Mouse (Mus musculus) MEL (cell line): ENCODE measurements around the gene Mlycd.
"Not testable (repeated sequence)": the region's sequence is repeated elsewhere in the genome, so short reads cannot be mapped to it uniquely, and the experiment has no call there.

Experiments
- CHD2 ChIP-seq: IDR thresholded peaks from 2 replicates; pipeline ENCODE4 v1.6.1; 2011; ENCODE audit warnings: low read length, improper control_type of control experiment
- CTCF ChIP-seq, 3 experiments: IDR thresholded peaks in 2 of 3; conservative IDR thresholded peaks in 1 of 3; 2 replicates each; pipeline ENCODE4 v1.5.1; 2011 to 2012; ENCODE audit warnings: low read length in 3 of 3, low read depth in 2 of 3, mild to moderate bottlenecking in 2 of 3, improper control_type of control experiment in 1 of 3, inconsistent platforms in 1 of 3, mixed read lengths in 1 of 3, moderate library complexity in 1 of 3; ENCODE audit not compliant: control insufficient read depth in 1 of 3, insufficient read depth in 1 of 3, poor library complexity in 1 of 3, severe bottlenecking in 1 of 3
- EP300 ChIP-seq, 2 experiments: IDR thresholded peaks; 2 replicates each; pipeline ENCODE4 v1.6.1; 2011; ENCODE audit warnings: improper control_type of control experiment in 2 of 2, low read length in 2 of 2, low read depth in 1 of 2, mild to moderate bottlenecking in 1 of 2
- ETS1 ChIP-seq: IDR thresholded peaks from 2 replicates; pipeline ENCODE4 v1.6.1; 2012; ENCODE audit warnings: low read depth, mild to moderate bottlenecking, inconsistent platforms, low read length, improper control_type of control experiment, moderate library complexity
- POLR2A ChIP-seq, 2 experiments: IDR thresholded peaks; 2 replicates each; pipeline ENCODE4 v1.6.1; 2011 to 2012; ENCODE audit warnings: low read length in 2 of 2, mild to moderate bottlenecking in 2 of 2, control low read depth in 1 of 2, improper control_type of control experiment in 1 of 2, low read depth in 1 of 2, moderate library complexity in 1 of 2; ENCODE audit not compliant: control insufficient read depth in 1 of 2, insufficient read depth in 1 of 2, poor library complexity in 1 of 2
- SMC3 ChIP-seq: IDR thresholded peaks from 2 replicates; pipeline ENCODE4 v1.6.1; 2011; ENCODE audit warnings: low read depth, low read length, improper control_type of control experiment
- TCF12 ChIP-seq: IDR thresholded peaks from 2 replicates; pipeline ENCODE4 v1.6.1; 2014; ENCODE audit warnings: low read depth, mild to moderate bottlenecking, inconsistent platforms, low read length, improper control_type of control experiment, moderate library complexity
- UBTF ChIP-seq: IDR thresholded peaks from 2 replicates; pipeline ENCODE4 v1.6.1; 2012; ENCODE audit warnings: low read depth, mild to moderate bottlenecking, inconsistent platforms, low read length, improper control_type of control experiment, moderate library complexity, borderline replicate concordance; ENCODE audit not compliant: insufficient read depth
- USF2 ChIP-seq, 2 experiments: IDR thresholded peaks; 2 replicates each; pipeline ENCODE4 v1.6.1; 2011 to 2012; ENCODE audit warnings: improper control_type of control experiment in 2 of 2, low read length in 2 of 2, borderline replicate concordance in 1 of 2, inconsistent platforms in 1 of 2, low read depth in 1 of 2, mild to moderate bottlenecking in 1 of 2; ENCODE audit not compliant: insufficient read depth in 1 of 2

- TF ChIP-seq ETS1; USF2 (IDR thresholded peaks at IDR 0.05; ENCODE audit: borderline replicate concordance in 1 of 2, insufficient read depth in 1 of 2, low read depth in 1 of 2, low read length in 2 of 2); TCF12; POLR2A (IDR thresholded peaks at IDR 0.05; ENCODE audit: control insufficient read depth in 1 of 2, insufficient read depth in 1 of 2, low read depth in 1 of 2, low read length in 2 of 2, poor library complexity in 1 of 2); CHD2; CTCF (IDR thresholded peaks at IDR 0.05 in 2 of 3, conservative IDR thresholded peaks at IDR 0.05 in 1 of 3; ENCODE audit: control insufficient read depth in 1 of 3, insufficient read depth in 1 of 3, low read depth in 2 of 3, low read length in 3 of 3, poor library complexity in 1 of 3, severe bottlenecking in 1 of 3); SMC3; UBTF; EP300 (IDR thresholded peaks at IDR 0.05; ENCODE audit: low read depth in 1 of 2, low read length in 2 of 2): not testable (repeated sequence)
These were observed 20.0 kb upstream of the Mlycd start for GRCm38 (mm10) chr8:119374716-119375115.
